Mouse (Mus musculus) olfactory bulb, adult 2 months (tissue): ENCODE measurements at regions not wholly inside any gene's neighbourhood (a gene's known extent, or its start where the extent isn't known, plus 50 kb on each side); places are given as distances from the start of the nearest gene placed in this dataset.

Source experiments
- CTCF ChIP-seq: fragments of 200-500 bp; IDR thresholded peaks from 2 replicates; pipeline ENCODE4 v1.5.1; 2012; ENCODE audit warnings: low read depth, mild to moderate bottlenecking, low read length, moderate library complexity; ENCODE audit not compliant: insufficient read depth
- POLR2A ChIP-seq: fragments of 200-500 bp; IDR thresholded peaks from 2 replicates; pipeline ENCODE4 v1.6.1; 2012; ENCODE audit warnings: mild to moderate bottlenecking, low read depth, low read length, moderate library complexity; ENCODE audit not compliant: insufficient read depth

DNA sequence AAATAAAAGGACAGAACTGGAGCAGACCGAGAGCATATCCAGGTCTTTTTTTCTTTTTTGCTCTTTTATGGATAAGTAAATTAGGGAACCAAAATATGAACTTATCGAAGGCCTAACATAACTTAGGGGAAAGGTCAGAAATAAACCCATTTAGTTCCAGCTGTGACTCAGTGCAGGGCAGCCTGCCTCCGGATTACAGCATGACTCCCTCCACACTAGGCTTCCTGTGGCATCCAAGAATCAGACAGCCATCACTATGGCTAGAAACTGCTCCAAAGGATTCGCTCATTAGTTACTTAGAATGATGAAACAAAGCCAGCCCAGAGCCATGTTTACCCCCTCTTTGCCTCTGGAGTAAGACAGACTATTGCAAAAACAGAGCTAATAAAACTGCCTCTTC lies 116.6 kb upstream of the Six2 start:
- TF ChIP-seq CTCF (no peak), POLR2A (no peak)
